Mouse (Mus musculus) T-helper 1 cell (primary cell): ENCODE data around the gene Ccl1.

ENCODE experiments used
- in situ Hi-C: fragments of 300-600 bp; cut with MboI, MseI; formaldehyde crosslinking; loops from one replicate; pipeline ENCODE4 v1.15.1; 2025; ENCODE audit warnings: high pct_unique_total_duplicates

The Ccl1 gene

DNA sequence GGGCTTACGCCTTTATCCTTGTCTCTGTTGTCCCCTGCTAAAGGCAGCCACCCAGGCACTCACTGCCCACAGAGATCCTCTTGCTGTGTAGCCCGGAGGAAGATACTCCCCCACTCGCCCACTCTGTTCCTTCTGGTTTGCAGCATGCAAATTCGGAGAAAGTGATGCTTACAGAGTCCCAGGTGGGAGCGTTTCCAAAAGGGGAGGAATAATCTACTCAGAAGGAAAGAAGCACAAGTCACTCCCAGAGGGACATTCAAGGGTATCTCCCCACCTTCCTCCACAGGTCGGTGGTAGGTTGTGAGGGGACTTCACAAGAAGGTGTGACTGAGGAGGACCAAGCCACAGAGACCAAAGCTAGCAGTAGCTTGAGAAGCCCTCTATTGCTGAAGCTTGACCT lies 100.3 kb downstream of the Ccl1 start:
- in situ Hi-C loops, result no loop called here

DNA sequence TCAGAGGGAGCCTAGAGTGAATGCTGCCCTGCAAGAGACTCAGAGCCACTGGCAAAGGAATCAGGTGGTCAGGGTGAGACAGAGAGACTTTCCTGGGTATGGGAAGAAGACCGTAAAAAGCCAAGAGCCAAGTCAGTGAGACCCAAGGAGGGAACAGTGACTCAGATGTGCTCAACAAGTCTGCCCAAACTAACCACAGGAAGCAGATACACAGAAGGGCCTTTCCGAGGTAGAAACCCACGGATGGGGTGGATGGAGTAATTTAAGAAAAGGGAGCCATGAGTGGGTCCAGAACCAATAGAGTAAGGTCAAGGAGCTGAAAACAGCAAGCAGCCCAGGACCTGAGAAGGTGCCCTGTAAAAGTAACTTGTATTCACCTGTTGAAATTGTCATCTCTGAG lies 101.8 kb downstream of the Ccl1 start:
- in situ Hi-C loops, result no loop called here

DNA sequence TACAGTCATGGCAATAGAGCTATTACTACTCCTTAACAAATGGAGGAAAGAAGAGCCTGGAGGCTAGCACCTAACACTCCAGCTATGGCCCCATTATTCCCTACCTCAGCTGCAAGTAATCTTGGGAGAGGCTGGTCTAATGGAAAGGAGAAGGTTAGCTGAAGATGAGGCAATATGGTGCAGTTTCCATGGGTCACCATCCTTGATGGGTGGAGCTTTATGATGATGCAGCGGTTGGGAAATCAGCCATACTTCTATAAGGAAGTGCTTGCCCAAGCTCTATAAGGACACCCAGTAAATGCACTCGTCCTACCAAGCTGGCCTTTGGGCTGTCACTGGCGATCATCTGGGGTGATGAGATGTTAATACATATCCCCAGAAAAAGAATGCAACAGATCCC lies 107.7 kb downstream of the Ccl1 start:
- in situ Hi-C loops, result no loop called here

DNA sequence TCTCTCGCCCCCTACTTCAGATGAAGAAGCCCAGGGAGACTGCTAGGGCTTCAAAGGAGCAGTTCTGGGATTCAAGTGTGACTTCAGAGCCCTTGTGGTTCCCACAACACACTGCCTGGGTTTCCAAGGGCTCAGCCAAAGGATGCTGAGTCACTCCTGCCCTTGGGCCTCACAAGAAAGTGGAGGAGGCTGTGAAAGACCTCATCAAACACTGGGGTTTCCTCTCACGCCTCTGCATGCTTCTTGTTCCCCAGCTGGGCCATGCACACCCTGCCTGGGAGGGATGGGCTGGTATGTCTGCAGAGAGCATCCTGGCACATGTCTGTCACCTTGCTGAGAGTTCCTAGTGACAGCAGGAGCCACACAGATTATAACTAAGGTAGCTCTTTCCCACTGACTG lies 110.5 kb downstream of the Ccl1 start:
- in situ Hi-C loops, result no loop called here

DNA sequence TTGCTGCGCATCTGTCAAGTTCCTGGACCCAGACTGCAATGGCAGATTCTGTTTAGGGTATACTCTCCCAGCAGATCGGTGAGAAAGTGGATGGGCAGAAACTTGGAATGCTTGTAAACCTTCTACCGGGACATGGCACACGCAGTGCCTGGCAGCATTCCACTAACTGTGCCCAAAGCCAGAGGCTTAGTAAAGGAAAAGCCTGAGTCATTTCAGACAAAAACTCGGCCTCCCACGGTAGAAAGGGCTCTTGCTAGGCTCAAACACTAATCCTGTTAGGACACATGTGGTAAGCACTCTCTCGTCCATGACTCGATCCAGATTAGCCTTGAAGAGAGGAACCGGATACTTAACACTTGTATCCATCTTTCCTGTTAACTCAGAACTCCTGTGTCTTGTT lies 111.7 kb downstream of the Ccl1 start:
- in situ Hi-C loops, result no loop called here

DNA sequence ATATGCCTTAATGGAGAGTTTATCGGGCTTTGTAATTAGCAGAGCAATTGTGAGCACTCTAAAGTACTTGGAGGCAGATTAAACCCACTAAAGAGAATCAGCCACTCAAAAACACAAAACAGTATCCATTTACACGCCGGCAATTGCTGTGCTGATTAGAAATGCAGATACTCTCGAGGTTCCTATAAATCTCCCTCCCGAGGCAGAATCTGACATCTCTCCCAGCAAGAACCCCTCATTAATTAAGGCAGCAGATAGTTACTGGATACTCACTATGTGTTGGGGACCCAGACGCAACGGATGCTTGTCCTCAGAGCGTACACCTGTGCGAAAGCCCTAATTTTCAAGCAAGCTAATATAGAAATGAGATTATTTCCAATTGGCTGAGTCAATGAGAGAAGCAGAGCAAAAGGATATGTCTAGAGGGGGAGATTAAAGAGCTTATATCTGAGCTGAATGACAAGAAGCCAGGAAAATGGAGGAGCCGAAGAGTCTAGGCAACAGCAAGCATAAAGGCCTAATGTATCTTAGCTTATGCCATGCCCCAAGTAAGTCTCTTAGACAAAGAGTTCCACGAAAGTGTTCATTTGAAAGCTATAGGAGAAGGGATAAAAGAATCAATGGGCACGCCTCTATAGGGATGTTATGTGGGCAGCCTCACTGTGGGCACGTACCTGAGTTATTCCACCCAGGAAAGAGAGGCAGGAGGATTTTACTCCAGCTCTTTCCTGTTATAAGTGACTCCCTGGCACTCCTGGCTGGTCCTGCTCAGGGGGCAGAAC lies 115.5 kb downstream of the Ccl1 start:
- in situ Hi-C loops, result no loop called here

DNA sequence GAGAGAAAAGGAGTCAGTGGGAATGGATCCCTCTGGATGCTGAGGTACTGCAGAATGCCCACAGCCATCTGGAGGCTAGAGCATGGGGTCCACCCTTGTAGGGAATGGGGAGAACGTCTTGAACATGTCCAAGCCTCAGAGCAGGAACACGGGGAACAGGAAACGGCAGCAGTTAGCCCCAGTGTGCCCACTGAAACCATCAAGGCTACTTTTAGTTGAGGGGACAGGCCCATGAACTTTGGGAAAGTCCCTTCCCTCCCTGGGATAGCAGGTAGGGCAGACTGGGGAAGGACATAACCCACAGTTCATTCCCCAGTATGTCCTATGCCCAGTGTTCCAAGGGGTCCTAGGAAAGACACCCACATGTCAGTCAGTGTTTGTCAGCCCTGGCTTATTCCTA lies 119.8 kb downstream of the Ccl1 start:
- in situ Hi-C loops, result no loop called here

DNA sequence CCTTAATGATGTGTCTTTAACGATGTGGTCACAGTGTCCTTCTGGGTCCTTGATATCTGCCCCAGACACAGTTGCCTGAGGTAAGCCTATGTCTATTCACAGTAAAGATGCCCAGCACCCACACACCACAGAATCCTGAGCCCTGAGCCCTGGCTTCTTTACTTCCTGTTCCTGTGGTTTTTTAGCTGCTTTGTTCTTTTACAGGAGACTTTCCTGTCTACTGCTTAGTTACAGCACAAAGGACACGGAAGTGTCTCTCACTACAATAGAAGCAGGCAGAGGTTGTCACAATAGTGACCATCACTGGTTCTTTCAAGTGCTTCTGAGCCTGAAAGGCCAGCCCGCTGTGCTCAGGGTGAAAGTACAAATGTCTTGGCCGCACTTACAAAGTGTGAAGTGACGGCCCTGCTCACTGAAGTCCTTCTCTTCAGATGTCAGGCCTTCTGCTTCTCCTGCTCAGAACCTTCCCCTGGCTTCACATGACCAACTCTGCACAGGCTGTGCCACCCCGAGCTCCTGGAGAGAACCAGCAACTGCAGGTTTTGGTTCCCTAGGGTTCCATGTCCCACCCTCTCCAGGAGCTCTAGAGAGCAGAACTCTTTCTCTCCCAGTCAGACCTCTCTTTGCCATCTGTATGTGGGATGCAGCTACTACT lies 122.1 kb downstream of the Ccl1 start:
- in situ Hi-C loops, result loop anchor here (5.0 kb wide), 2 partner anchors 131 to 201 kb away; no protein-coding TSS in a partner anchor

DNA sequence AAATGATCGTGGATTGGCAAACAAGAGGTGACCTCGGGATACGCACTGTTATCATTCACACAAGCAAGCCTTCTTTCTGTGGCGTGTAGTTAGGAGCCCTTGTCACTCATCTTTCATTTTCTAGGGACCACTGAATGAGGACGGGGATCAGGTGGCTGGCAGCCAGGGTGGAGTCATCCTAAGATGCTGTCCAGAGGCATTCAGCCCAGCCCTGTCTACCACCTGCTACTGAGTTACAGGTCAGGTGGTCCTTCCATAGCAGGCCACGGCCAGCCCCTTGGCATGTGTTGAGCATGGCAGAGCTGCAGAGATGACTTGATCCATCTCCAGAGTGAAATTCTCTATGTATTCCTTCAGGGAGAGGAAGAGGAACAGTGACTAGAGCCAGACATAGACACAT lies 123.1 kb downstream of the Ccl1 start:
- in situ Hi-C loops, result loop anchor here (5.0 kb wide), 2 partner anchors 130 to 200 kb away; no protein-coding TSS in a partner anchor

DNA sequence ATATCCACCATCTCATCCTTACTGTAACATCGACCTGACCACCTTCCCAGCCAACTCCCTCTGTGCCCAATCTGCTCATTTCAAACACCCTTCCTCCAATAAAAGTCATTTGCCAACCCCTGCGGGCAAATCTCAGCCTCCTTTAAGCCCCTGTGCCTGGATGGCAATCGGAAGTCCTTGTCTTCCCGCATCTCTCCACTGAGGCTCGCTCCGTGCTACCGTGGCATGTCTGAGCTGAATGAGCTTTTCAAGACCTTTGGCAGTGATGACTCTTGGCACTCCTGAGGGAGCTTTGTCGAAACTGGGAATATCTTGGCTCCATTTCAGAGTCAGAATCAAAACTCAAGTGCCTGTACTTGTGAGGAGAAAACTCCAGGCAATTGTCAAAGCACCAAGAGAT lies 124.2 kb downstream of the Ccl1 start:
- in situ Hi-C loops, result loop anchor here (5.0 kb wide), 2 partner anchors 129 to 199 kb away; no protein-coding TSS in a partner anchor

DNA sequence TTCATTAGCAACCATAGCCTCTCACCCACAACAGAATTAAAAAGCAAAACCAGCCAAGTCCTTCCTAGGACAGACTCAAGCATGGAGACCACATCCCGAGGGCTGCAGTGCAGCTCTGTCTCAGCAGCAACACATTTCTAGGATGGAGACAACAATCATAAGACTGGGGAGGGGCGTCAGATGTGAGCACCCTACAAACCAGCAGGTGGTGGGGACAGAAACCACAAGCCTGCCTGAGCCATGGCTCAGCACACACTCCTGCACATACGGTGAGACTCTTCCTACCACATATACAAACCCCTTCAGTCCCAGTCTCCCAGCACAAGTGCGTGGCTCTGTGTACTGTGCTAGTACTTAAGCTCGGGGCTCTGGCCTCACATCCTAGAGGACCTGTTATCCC lies 127.3 kb downstream of the Ccl1 start:
- in situ Hi-C loops, result no loop called here

DNA sequence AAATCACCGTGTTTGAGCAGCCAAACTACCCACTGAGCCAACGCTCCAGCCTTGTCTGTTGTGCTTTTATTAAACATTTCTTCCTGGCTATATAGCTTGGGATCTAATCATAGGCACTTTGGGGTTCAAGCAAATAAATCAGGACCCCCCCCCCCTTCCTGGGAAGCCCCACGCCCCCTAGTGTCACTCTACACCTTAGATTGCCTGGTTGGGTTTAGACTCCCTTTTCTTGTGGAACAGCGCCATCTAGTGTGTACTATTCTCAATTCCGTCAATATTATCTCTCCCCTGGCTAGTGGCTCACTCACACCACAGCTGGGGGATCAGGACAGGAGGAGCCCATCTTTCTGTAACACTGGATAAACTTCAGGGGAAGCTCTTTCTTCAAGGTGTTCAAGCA lies 127.8 kb downstream of the Ccl1 start:
- in situ Hi-C loops, result no loop called here

DNA sequence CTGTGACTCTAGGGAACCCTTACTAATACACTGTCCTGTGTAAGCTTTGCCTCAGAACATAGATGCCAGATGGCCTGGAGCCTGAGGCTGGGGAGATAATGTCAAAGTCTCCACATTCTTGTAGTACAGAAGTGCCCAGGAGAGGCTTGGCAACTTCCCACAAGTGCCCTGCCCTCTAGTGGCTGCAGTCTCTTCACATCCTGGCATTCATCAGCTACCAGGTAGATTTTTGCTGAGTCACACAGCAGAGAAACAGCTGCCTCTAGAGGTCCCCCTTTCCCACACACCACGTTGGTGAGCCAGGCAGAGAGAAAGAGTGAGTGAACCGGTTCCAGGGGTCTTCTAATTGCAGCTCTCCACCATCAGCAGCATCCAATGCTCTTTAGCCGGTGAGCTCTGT lies 130.7 kb downstream of the Ccl1 start:
- in situ Hi-C loops, result no loop called here

DNA sequence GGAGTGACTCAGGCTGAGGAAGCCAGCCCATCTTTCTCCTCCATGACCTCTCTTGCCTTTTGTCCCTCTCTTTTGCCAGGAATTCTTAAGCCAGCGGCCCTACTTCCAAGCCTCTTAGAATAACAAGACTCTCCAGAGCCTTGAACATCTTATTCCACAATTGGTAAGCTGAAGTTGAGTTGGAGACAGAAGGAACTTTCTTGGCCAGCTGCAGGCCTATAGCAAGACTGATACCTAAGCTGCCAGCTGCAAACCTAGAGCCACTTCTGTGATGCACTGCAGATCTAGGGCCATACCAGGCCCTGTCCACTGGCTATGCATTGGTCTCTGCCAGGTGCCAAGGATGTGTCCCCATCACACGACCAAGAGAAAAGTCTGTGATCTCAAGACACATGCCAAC lies 132.0 kb downstream of the Ccl1 start:
- in situ Hi-C loops, result no loop called here

DNA sequence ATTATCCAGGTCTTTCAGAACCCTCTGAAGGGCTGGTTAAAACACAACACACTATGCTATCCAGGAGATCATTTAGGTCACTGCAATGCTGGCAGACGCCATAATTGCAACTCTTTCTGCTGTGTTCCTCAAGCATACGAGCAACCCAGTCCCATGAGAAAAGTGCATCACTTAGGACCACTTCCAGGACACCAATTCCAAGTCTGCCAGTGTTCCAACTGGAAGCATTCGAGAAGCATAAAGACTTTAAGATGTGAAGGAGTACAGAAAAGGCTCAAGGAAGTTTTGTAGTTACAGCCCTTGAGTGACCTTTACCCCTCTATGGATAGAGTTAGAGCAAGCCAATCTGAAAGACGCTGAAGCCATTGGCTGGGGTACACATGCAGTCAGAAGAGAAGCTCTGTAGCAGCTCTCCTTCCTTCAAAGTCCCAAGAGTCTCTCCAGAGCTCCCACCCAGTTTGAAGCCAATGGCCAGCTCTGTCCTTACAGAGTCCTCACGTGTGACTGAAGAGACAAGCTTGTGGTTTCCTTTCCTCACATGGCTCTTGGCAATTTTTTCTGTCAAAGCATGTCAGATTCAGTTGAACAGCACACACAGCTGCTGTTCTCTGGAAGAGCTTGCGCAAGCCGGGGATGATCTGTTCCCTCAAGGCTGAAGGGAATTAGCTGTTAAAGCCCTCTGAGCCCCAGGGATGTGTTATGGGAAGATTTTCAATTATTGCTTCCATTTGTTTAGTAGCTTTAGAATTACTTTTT lies 134.0 kb downstream of the Ccl1 start:
- in situ Hi-C loops, result no loop called here

DNA sequence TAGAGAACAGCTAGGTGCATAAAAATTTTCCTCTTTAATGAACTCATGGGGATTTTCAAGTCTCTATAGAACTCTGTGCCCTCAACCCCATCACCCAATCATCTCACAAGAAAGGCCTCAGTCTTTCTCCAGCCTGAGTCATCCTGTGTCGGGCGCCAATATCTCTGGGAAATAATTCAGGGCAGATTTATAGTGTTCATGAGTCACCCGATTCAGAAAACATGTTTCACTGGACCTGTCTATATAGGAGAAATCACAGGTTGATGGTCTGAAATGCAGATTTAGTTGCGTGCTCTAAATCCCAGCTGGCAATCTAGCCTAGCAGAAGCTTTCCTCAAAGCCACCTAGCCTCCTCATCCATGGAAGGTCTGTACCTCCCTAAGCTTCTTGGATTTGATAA lies 136.0 kb downstream of the Ccl1 start:
- in situ Hi-C loops, result no loop called here

DNA sequence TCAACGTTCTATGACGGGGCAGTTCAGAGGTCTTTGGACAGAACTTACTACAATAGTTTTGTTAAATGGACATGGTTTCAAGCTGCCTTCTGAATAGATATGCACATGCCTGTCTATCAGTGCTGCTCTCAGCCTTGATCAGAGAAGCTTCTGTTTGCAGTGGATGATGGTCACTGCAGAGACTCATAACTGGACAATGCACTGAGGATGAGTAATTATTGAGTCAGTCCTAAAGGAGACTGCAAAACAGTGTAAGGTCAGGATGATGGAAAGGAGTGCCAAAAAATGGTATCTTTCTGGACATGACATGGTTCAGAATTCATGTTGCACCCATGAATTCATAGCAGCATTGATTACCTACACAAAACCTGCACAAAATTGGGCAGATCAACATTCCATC lies 137.2 kb downstream of the Ccl1 start:
- in situ Hi-C loops, result no loop called here

DNA sequence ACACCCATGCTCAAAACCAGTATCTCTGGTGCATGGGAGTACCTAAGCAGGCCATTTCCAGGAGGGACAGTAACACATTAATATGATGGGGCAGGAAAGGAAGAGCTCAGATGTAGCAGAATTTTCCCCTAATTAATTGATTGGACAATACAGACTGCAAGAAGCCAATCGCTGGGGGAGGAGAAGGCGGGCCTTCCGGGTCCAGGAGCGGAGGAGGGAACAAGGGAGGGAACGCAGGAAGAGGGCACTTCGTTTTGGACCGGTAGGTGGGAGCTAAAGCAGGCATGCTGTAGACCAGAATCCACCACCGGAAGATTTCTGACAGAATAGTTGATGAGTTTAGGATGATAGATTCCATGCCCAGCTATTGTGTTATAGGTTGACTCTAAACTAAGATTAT lies 142.2 kb downstream of the Ccl1 start:
- in situ Hi-C loops, result no loop called here

DNA sequence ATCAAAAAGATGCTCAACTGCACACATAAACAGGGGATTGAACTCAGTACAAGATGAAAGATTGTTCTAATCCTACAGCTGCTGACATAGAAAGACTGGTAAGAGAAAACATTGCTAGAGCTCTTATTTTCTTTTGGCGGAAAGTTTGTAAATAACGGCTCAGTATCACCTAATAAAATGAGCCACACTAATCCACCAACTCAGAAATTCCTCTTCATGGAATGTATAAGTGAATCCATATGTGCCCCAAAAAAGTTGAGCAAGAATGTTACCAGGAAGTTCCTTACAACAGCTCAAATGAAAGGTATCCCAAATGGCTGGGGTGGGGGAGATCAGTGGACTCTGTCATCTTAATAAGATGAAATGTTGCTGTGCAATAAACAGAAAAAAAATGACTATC lies 146.4 kb downstream of the Ccl1 start:
- in situ Hi-C loops, result no loop called here

DNA sequence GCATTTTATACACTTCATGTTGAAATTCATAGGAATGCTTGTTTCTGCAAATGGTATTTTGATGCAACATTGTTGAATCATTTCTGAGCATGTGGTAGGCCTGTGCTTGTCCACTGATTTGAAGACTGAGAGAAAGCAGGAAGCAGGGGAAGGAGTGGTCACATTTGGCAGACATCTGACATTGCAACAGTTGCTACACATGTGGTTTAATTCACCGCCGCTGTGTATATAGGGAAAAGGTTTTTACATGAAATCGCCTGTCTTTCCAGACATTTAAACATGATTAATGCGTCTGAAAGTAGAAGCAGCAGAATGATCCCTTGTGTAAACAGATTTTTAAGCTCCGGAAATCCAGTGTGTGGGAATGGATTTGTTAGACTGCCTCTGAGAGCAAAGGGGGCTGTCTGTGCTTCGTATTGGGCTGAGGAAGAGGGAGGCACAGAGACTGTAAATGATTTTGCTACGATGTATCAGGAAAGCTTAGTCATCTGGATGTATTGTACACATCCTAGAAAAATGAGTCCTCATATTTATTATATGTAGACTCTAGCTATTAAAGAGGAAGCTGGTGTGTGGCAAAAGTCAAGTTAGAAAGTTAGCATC lies 165.9 kb downstream of the Ccl1 start:
- in situ Hi-C loops, result no loop called here

DNA sequence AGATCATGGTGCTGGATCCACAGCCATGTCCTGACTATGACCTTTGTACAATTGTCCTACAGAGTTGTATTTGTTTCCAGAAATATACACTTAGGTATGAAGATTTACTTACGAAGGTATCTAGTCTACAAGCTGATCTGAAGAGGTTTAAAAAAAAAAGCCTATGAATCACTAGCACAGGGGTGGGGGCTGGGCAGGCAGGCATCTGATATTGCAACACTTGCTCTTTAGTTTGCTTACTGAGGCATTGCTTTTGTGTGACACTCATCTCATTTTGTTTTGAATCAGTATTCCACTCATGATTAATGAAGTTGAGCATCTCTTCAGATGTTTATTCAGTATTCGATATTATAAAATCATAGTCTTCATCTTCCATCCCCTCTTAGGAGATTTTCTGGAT lies 169.3 kb downstream of the Ccl1 start:
- in situ Hi-C loops, result no loop called here

DNA sequence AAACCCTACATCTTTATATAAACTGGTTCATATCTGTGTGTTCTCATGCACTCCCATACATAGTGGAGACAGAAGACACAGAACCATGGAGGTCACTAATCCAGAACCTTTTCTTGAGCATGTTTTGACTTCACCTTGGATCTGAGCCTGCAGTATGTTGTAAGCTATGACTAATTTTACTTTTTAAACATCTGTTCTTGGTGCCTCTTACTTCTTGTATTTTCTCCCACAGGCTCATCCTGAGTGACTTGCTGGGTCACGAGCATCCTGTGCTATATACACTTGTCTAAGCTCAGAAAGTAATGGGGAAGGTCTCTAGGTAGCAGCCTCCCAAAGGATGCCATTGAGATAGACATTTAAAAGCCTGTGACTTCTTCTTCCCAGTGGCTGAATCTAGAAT lies 172.5 kb downstream of the Ccl1 start:
- in situ Hi-C loops, result no loop called here
